8 mouse cellular contexts compared by ENCODE assay signal in the genomic region with DNA sequence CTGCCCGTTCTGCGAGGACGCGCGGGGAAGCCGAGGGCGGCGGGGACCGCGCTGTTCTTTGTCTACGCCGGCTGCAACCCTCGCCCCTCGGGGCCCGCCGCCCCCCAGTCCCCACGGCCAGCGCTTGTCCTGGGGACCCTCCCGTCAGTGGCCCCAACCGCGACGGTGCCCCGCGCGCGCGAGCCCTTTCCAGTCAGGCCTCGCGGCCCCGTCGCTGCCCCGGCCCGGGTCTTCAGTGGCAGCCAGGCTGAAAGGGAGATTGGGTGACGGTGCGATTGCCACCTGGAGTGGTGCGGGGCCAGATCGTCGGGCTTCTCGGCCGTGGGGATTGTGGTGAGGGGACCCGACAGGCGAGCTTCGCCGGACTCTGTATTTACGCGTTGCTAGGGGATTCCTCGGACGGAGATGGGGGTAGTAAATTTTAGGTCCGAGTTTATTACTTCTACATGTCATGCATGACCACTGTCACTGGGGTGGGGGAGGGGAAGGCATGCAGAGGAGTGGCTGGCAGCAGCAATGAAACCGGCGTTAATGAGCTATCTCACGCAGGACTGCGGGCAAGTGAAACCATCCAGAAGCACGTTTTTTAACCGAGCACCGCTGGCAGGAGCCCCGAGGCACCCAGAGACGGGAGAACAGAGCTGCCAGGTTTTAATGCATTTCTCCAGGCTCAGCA. TPM values are rescaled to one million over a fixed set of nuclear protein-coding genes. Genes with fewer than 3 reads are reported as not detected.
DNase-seq lines count a peak whose midpoint lies in the region; ATAC-seq and TF ChIP-seq lines count a peak whose summit lies in the region.

No protein-coding gene starts in this region.

- under 1% methylated on average over 58 of the region's 58 CpGs for WGBS in lung, embryonic 14.5 days
- 8% methylated on average over 56 of the region's 58 CpGs for WGBS in forebrain, postnatal 0 days
- 0% methylated on average over 50 of the region's 58 CpGs for WGBS in neural tube, embryonic 12.5 days

- H3K27ac ChIP-seq in lung, embryonic 14.5 days (ENCODE audit: low read depth), result no peak overlapping the region
- H3K27ac ChIP-seq in forebrain, postnatal 0 days (ENCODE audit: low read depth, low read length), result peak overlapping the region; percentile 73
- H3K27ac ChIP-seq in neural tube, embryonic 12.5 days, result peak overlapping the region; percentile 89

- peak overlapping the region; percentile 90 for H3K4me2 ChIP-seq in lung, embryonic 14.5 days
- peak overlapping the region; percentile 86 for H3K4me2 ChIP-seq in forebrain, postnatal 0 days (ENCODE audit: low read depth)
- H3K4me2 ChIP-seq in neural tube, embryonic 12.5 days (replicated peaks), result peak overlapping the region; percentile 92

- H3K36me3 ChIP-seq in lung, embryonic 14.5 days (ENCODE audit: insufficient read depth), result no peaks in the 10 kb centered on the region
- no peaks in the 10 kb centered on the region for H3K36me3 ChIP-seq in forebrain, postnatal 0 days (ENCODE audit: insufficient read depth)
- H3K36me3 ChIP-seq in neural tube, embryonic 12.5 days, result no peaks in the 10 kb centered on the region

- DNase-seq in lung, embryonic 14.5 days, result peak; percentile 12
- no peak for DNase-seq in lung, postnatal 4 days
- DNase-seq in cerebellum, adult 9-10 months, result peak; percentile 75
- DNase-seq in forebrain, postnatal 0 days, result peak; percentile 58
- DNase-seq in kidney, postnatal 14 days, result peak; percentile 13
- no peak for DNase-seq in urinary bladder, postnatal 14 days (ENCODE audit: low spot score)
- no peak for DNase-seq in lung, postnatal 10 days

- H3K9ac ChIP-seq in lung, embryonic 14.5 days, result peak overlapping the region; percentile 38; the same call in 1 of the 2 replicates
- H3K9ac ChIP-seq in forebrain, postnatal 0 days, result peak overlapping the region; percentile 74
- H3K9ac ChIP-seq in neural tube, embryonic 12.5 days, result peak overlapping the region; percentile 82

- no peaks in the 10 kb centered on the region for H3K9me3 ChIP-seq in lung, embryonic 14.5 days (ENCODE audit: low read depth, low read length)
- H3K9me3 ChIP-seq in forebrain, postnatal 0 days (ENCODE audit: low read length), result no peaks in the 10 kb centered on the region
- H3K9me3 ChIP-seq in neural tube, embryonic 12.5 days, result no peaks in the 10 kb centered on the region

- peak overlapping the region; percentile 50 for H3K4me3 ChIP-seq in lung, embryonic 14.5 days (ENCODE audit: low read depth, low read length)
- peak overlapping the region; percentile 69 for H3K4me3 ChIP-seq in forebrain, postnatal 0 days (ENCODE audit: low read depth, low read length)
- H3K4me3 ChIP-seq in neural tube, embryonic 12.5 days, result peak overlapping the region; percentile 66

- peaks cover 82% of the 10 kb centered on the region for H3K27me3 ChIP-seq in lung, embryonic 14.5 days (ENCODE audit: insufficient read depth, low read length)
- peaks cover 18% of the 10 kb centered on the region for H3K27me3 ChIP-seq in forebrain, postnatal 0 days (ENCODE audit: insufficient read depth, low read length)
- peaks cover 31% of the 10 kb centered on the region for H3K27me3 ChIP-seq in neural tube, embryonic 12.5 days (replicated peaks)

- no peak for TF ChIP-seq CTCF in lung, embryonic 14.5 days (IDR thresholded peaks at IDR 0.05; ENCODE audit: low read depth)
- TF ChIP-seq CTCF in forebrain, postnatal 0 days (IDR thresholded peaks at IDR 0.05; ENCODE audit: low read depth), result no peak

- H3K4me1 ChIP-seq in lung, embryonic 14.5 days (ENCODE audit: insufficient read depth), result no peaks in the 10 kb centered on the region
- H3K4me1 ChIP-seq in forebrain, postnatal 0 days (ENCODE audit: insufficient read depth), result no peaks in the 10 kb centered on the region
- peaks cover 16% of the 10 kb centered on the region for H3K4me1 ChIP-seq in neural tube, embryonic 12.5 days

- peak; percentile 59 for ATAC-seq in lung, embryonic 14.5 days (ENCODE audit: insufficient read depth)
- ATAC-seq in forebrain, postnatal 0 days, result peak; percentile 30
- ATAC-seq in neural tube, embryonic 12.5 days (ENCODE audit: low FRiP score, low read depth), result peak; percentile 69

RNA-seq across cellular contexts. Expression of a gene that starts 0.6 kb away (rescaled TPM):
- 1.8 TPM in 2 replicates for polyA plus RNA-seq in lung, embryonic 14.5 days (2014; fragmentation: Nextera tagmentation; extraction: Ambion mirVana)
- 155 and 208 TPM in 2 replicates for total RNA-seq in forebrain, postnatal 0 days (2014; rRNA removed)
- 35.6 and 40.5 TPM in 2 replicates for polyA plus RNA-seq in forebrain, postnatal 0 days (2015; fragmentation: Nextera tagmentation; extraction: Ambion mirVana)
- 36.0 and 36.7 TPM in 2 replicates for polyA plus RNA-seq in neural tube, embryonic 12.5 days (2016; fragmentation: Nextera tagmentation; extraction: Ambion mirVana)

Comparison
In these comparisons a context has a peak if more than half of its experiments do, and no peak if none do; other contexts are left out.
1. DNase-seq: peak in lung, embryonic 14.5 days (single experiment), cerebellum, adult 9-10 months (single experiment), forebrain, postnatal 0 days (single experiment) and kidney, postnatal 14 days (single experiment); none in lung, postnatal 4 days (0 of 2), urinary bladder, postnatal 14 days (single experiment) and lung, postnatal 10 days (single experiment).
2. RNA of a gene that starts 0.6 kb away (polyA plus RNA-seq): 35.6 to 40.5 TPM in forebrain, postnatal 0 days and 36.0 to 36.7 TPM in neural tube, embryonic 12.5 days; 1.8 TPM in lung, embryonic 14.5 days; every median in the first group is over 10 times any median in the second.
3. Peak in every context shown above with its lines, with median percentiles within 50 percentile points of each other: ATAC-seq, H3K4me2 ChIP-seq, H3K4me3 ChIP-seq and H3K9ac ChIP-seq.